Mouse (Mus musculus): Measurements from ENCODE around the gene Chkb.
A peak's percentile ranks its signal among the peaks of the same experiment; 100 is the strongest.
"Not testable (repeated sequence)": the region's sequence is repeated elsewhere in the genome, so short reads cannot be mapped to it uniquely, and the experiment has no call there.

Chkb gene

DNA sequence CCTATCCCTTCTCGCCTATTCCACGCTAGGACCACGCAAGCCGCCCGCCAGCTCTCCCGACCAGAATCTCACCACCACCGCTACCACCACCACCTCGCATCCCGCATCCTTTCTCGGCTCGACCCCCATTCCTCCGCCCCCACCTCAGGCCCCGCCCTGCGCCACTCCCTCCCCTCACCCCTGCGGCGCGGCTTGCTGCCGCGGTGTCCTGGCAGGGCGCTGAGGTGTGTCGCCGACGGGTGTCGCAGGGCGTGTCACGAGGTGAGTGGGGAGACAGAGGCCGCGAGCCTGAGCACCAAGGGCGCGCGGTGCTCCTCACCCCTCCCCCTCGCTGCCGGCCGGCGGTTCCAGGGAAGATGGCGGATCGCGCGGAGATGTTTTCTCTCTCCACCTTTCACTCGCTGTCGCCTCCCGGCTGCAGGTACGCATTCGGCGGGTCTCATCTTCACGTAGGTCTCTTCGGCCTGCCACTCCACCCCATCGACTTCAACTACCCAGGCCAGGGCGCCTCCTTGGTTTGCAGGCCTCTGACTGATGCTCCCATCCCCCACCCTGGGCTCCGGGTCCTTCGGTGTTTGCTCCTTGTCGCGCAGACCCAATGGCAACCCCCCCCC is 24.3 kb upstream of the Chkb start, which contains the start of gene Mapk8ip2:
Gene Mapk8ip2, plus strand, starts transcription at position 49 of the 614 bp plus-strand sequence.
- no peak for DNase-seq (ENCODE audit: low read depth, low spot score)

- no peak for DNase-seq (ENCODE audit: low read depth, low spot score)
Observed at GRCm38 (mm10) chr15:89452906-89453864, 23.5 kb upstream of the Chkb start.

DNA sequence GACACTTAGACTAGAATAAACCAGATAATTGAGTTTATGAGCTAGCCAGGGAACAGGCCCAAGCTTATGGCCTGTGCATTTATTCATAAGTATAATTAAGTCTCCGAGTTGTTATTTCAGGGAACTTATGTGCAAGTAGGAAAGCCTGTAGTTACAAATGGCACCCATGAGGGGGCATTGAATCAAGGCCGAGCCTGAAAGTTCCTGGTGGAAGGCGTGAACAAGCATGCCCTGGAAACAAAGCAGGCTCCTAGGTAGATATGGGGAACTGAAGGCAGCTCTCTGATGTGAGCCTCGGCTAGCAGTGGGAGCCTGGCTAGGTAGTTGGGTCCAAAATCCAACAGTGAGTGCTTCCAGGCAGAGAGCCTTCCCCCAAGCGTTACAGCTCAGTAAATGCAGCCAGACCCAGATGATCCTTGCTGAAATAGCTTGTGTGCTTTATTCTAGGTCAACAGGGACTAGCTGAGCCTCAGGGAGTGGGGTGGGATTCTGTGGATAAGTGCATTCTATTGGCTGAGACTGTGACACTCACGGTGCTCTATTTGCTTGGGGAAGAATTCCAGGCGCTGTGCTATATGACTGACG is 12.9 kb upstream of the Chkb start:
- no peak for DNase-seq (ENCODE audit: low read depth, low spot score)

DNA sequence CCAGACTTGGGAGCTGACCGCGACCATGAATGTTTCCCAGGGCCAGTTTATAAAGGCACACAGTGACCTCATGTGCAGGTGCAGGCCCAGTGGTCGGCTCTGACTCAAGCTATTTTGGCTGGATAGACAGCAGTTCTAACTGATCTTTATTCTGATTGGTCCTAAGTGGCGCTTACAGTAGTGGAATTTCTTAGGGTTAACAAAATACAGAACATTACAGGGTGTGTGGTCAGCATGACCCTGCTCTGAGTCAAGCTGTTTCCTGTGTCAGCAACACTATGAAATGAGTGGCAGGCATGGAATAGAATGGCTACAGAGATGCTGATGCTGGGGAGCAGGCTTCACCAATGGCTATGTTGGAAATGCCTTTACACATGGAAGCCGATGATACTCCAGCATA is 6.2 kb upstream of the Chkb start:
- DNase-seq (ENCODE audit: low read depth, low spot score): no peak

DNA sequence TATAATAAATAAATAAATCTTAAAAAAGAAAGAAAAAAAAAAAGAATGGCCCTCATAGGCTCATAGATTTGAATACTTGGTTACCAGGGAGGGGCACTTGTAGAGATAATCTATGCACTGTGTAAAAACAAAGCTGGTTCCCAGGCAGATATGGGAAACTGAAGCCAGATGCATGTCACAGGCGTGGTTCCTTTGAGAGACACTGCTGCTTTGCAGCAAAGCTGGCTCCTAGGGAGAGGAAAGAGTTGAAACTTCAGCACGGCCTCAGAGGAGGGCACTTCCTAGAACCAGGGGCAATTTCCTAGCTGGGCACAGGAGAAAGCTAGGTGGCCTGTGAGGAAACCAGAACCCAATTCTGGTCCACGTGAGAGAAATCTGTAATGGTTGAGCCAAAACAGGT is 4.4 kb upstream of the Chkb start:
- DNase-seq (ENCODE audit: low read depth, low spot score): no peak

- no peak for DNase-seq (ENCODE audit: low read depth, low spot score)
Observed at GRCm38 (mm10) chr15:89432946-89433345, 3.2 kb upstream of the Chkb start.

- DNase-seq (ENCODE audit: low read depth, low spot score): no peak
Observed at GRCm38 (mm10) chr15:89431806-89432205, 2.1 kb upstream of the Chkb start.

- DNase-seq (ENCODE audit: low read depth, low spot score): no peak
Observed at GRCm38 (mm10) chr15:89431271-89431670, 1.6 kb upstream of the Chkb start.

- DNase-seq (ENCODE audit: low read depth, low spot score): not testable (repeated sequence)
Observed at GRCm38 (mm10) chr15:89430771-89431170, 1.1 kb upstream of the Chkb start.

DNA sequence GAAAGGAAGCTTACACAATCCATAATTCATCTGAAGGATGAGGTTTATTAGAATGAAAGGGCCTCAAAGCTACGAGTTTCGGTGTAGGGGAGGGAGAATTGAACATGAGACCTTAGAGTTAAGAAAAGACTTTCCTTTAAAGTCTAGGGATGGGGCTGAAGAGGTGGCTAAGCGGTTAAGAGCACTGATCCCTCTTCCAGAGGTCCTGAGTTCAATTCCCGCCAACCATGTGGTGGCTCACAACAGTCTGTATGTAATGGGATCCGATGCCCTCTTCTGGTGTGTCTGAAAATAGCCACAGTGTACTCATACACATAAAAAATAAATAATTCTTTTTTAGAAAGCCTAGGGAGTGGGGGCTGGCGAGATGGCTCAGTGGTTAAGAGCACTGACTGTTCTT is 633 bp upstream of the Chkb start:
- DNase-seq (ENCODE audit: low read depth, low spot score): no peak

- DNase-seq (ENCODE audit: low read depth, low spot score): no peak
Observed at GRCm38 (mm10) chr15:89428821-89429351, 822 bp downstream of the Chkb start.

- no peak for DNase-seq (ENCODE audit: low read depth, low spot score)
Observed at GRCm38 (mm10) chr15:89428136-89428790, 1.4 kb downstream of the Chkb start.

DNA sequence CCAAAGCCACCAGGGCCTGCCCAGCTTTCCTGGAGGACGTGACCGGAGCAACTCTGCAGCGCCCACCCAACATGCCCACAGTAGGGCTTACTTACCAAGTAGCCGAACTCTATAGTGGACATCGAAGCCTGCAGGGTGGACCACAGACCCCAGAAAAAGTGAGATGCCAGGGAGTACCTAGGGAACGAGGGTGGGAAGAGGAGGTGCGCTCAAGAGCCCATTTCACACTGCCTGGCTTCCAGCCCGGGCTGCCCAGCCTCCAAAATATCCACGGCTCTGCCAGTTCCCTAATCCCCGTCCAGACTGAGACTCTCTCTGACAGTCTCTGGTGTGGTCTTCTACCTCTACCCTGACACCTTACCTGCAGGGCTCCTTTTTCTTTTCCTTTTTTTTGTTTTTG is 3.0 kb downstream of the Chkb start:
- DNase-seq (ENCODE audit: low read depth, low spot score): no peak

DNA sequence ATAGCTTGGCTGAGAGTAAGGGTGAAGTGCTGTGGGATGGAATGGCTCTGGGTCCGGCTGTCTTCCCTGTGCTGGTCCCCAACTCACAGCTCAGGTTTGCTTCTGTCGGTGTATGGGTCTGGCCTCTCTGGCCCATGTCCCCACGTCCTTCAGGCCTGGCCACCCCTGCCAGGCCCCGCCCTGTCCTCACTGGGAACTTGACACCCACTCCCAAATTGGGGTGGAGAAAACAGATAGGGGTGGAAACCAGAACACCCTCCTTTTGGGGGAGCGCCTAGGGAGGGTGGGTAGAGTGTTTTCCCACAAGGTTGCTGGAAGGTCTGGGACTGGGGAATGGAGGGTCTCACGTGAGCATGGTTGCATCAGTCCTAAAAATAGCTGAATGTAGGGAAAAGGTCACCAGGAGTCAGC is 4.0 kb downstream of the Chkb start, which contains the start of gene Cpt1b:
Gene Cpt1b, minus strand, starts transcription at position 153 of the 411 bp plus-strand sequence.
- peak; percentile 89 for DNase-seq (ENCODE audit: low read depth, low spot score)

DNA sequence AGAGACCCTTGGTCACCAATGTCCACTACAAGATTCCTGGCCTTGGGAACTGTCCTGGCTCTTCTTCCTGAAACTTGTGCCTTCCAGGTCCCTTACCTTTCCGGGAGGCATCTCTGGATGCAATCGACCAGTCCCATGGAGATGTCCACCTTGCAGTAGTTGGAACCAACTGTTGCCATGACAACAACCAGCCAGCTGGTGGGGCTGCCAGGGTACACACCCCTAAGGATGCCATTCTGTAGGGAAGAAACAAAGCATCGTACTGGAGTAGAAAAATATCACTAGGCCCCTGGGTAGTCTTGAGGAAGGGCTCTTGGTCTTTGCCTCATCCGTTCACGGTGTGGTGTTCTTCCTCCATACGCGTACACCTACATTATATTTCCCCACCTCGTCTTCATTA is 5.1 kb downstream of the Chkb start:
- DNase-seq (ENCODE audit: low read depth, low spot score): no peak

DNA sequence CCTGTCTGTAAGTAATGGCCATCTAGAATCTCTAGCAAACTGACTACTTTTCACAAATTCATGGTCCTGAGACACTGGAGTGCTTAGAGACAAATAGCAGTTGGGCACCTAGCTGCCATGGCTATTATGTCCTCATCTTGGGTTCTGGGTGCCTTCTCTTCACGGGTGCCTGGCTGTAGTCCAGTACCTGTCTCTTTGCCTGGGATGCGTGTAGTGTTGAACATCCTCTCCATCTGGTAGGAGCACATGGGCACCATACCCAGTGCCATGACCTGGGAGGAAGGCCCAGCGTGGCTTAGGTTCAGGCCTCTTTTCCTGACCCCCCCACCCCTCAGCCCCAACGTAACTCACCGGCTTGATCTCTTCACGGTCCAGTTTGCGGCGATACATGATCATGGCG is 7.8 kb downstream of the Chkb start:
- no peak for DNase-seq (ENCODE audit: low read depth, low spot score)

DNA sequence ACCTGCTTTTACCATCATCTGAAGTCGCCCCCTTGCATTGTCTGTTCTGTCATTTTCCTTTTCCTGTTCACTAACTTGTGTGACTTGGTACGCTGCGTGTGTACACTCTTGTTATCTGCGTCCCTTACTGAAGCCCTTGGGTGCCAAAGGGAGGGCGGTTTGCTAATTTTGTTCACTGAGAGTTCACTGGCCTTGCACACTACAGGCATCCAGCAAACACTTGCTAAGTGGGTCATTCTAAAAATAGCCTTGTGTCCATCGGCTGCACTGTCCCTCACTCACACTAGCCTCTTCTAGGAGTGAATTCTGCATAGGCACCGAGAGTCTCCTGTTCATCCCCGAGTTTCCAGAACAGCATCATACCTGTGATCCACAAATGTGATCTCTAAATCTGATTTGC is 14.4 kb downstream of the Chkb start:
- peak; percentile 55 for DNase-seq (ENCODE audit: low read depth, low spot score)

DNA sequence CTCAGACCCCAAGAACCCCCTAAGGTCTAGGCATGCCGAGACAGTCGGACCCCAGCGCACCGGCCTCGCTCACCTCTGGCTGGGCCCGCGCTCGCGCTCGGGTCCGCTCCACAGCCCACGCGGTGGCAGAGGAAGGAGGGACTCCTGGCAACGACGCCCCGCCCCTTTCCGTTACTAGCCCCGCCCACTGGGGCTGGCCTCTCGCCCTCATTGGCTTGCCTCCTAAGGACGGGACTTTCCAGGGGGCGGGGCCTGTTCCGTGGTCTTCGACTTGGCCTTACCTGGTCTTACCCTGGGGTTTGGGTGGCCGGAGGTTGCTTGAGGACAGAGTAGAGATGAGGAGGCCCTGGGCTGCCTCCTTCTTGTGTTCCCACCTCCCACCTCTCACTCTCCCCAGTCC is 19.6 kb downstream of the Chkb start, which contains the start of gene Syce3:
Gene Syce3, minus strand, starts transcription at position 386 of the 400 bp plus-strand sequence.
- DNase-seq (ENCODE audit: low read depth, low spot score): no peak

- no peak for DNase-seq (ENCODE audit: low read depth, low spot score)
Observed at GRCm38 (mm10) chr15:89406691-89407090, 23.0 kb downstream of the Chkb start.

DNA sequence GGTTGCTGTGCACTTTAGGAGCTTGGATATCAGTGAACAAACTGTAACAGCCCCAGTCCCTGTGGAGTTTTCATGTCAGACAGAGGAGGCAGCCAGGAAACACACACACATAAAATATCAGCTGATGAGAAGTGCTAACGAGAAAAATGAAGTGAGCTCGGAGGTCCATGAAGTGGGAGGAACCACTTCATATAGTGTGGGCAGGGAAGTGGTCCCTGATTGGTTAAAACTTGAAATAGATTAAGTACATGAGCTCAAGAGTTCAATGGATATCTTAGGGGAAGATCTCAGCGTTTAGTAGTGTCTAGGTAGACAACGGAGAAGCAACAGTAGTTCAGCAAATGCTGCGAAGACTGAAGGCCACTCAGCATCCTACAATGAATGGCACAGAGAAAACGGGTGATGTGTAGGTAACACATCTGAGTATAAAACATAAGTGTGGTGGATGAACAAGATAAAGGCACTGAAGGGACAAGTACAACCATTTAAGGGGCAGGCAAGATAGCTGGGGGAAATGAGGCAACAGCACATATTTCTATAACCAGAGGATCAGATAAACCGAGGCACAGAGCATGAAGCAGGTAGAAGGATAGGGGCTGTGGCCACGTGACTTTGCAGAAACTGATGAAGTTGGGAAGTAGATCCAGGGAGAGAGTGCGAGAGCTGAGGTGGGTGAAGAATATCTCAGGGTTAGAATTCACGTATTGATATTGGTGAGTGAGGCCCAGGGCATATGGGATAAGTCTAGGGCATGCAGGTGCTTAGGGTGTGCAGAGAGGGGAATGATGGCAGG is 24.7 kb downstream of the Chkb start:
- DNase-seq (ENCODE audit: low read depth, low spot score): no peak

GRCm38 (mm10) chr15:89402471-89402870 is 27.2 kb downstream of the Chkb start:
- no peak for DNase-seq (ENCODE audit: low read depth, low spot score)
